Mouse (Mus musculus) limb, embryonic 15.5 days (tissue): ENCODE data around the gene Esrrg. TPM values are rescaled to one million over a fixed set of nuclear protein-coding genes. Genes with fewer than 3 reads are reported as not detected.

Experiments
- ATAC-seq: fragments of 200-750 bp; cut with Nextera tagmentation; 2 replicates; pipeline ENCODE4 v1.8.0; 2017; ENCODE audit warnings: low read depth, moderate TSS enrichment; ENCODE audit not compliant: insufficient number of reproducible peaks, low FRiP score, low TSS enrichment
- H3K27ac ChIP-seq: fragments of 300-500 bp; sonication (generic); 2 replicates; pipeline ENCODE4 v1.5.1; 2015; ENCODE audit warnings: moderate library complexity, mild to moderate bottlenecking, inconsistent platforms
- H3K27me3 ChIP-seq: fragments of 300-500 bp; sonication (generic); 2 replicates; pipeline ENCODE4 v1.6.1; 2015; ENCODE audit warnings: inconsistent platforms
- H3K36me3 ChIP-seq: fragments of 300-500 bp; sonication (generic); 2 replicates; pipeline ENCODE4 v1.6.1; 2015; ENCODE audit warnings: inconsistent platforms
- H3K4me1 ChIP-seq: fragments of 300-500 bp; sonication (generic); 2 replicates; pipeline ENCODE4 v1.6.1; 2015; ENCODE audit warnings: inconsistent platforms
- H3K4me2 ChIP-seq: fragments of 300-500 bp; sonication (generic); 2 replicates; pipeline ENCODE4 v1.6.1; 2015; ENCODE audit warnings: mild to moderate bottlenecking, inconsistent platforms
- H3K4me3 ChIP-seq: fragments of 300-500 bp; sonication (generic); 2 replicates; pipeline ENCODE4 v1.5.1; 2015; ENCODE audit warnings: mild to moderate bottlenecking, inconsistent platforms
- H3K9ac ChIP-seq: fragments of 300-500 bp; sonication (generic); 2 replicates; pipeline ENCODE4 v1.6.1; 2015; ENCODE audit warnings: inconsistent platforms
- H3K9me3 ChIP-seq: fragments of 300-500 bp; sonication (generic); 2 replicates; pipeline ENCODE4 v1.6.1; 2016; ENCODE audit warnings: inconsistent platforms
- WGBS: fragments of 180-500 bp; shearing (Covaris S2); methylation state at CpG from one replicate; pipeline ENCODE4 v1.1.7; 2015; 5-methylcytosine and 5-hydroxymethylcytosine counted together
- polyA plus RNA-seq: library from polyadenylated mRNA; unstranded; fragments of >200 nt; fragmentation: Nextera tagmentation; extraction: Ambion mirVana; gene quantifications from 2 replicates; pipeline ENCODE4 v1.2.1, GENCODE M21; 2015

Gene Esrrg
- polyA plus RNA-seq, 1 experiment from 2014 or later = 1.8 TPM

DNA sequence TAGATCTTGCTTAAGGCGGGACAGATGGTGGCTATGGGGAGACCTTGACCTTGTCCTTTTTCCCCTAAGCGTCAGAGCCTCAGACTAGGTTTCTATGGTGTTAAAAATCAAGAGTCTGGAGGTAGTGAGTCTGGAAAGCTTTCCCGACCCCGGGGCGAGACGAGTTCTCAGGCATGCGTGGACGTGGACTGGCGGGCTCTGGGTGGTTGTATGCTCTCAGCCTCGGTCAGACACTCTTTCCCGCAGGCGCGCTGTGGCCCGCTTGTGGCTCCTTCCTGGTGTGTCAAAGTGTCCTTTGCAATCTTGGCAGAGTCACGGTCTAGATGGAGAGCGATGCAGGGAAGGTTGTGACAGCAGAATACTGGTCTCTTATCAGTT, 1.3 kb downstream of the Esrrg start:
- Histone ChIP-seq H3K4me2 (peak overlapping the region; percentile 87), H3K9me3 (no peaks in the 10 kb centered on the region), H3K27me3 (peaks cover 82% of the 10 kb centered on the region), H3K4me1 (peaks cover 47% of the 10 kb centered on the region), H3K36me3 (no peaks in the 10 kb centered on the region), H3K4me3 (peak overlapping the region; percentile 47), H3K9ac (no peak overlapping the region), H3K27ac (no peak overlapping the region)
- ATAC-seq = no peak
- 7% methylated on average over 16 of the region's 16 CpGs for WGBS

- no peak overlapping the region for H3K4me2 ChIP-seq
- no peak overlapping the region for H3K27ac ChIP-seq
- no peaks in the 10 kb centered on the region for H3K36me3 ChIP-seq
- peaks cover 76% of the 10 kb centered on the region for H3K27me3 ChIP-seq
- no peak overlapping the region for H3K9ac ChIP-seq
- H3K4me3 ChIP-seq = no peak overlapping the region
- peaks cover 41% of the 10 kb centered on the region for H3K4me1 ChIP-seq
- no peak for ATAC-seq
- no peaks in the 10 kb centered on the region for H3K9me3 ChIP-seq
- 31% methylated on average over 9 of the region's 9 CpGs for WGBS
Observed at GRCm38 (mm10) chr1:187610336-187610948, 1.9 kb downstream of the Esrrg start.

- Histone ChIP-seq H3K4me2 (no peak overlapping the region), H3K4me1 (peaks cover 31% of the 10 kb centered on the region), H3K27ac (no peak overlapping the region), H3K36me3 (no peaks in the 10 kb centered on the region), H3K27me3 (peaks cover 61% of the 10 kb centered on the region), H3K9ac (no peak overlapping the region), H3K4me3 (no peak overlapping the region), H3K9me3 (no peaks in the 10 kb centered on the region)
- no peak for ATAC-seq
- WGBS = 33% methylated on average over 5 of the region's 5 CpGs
Observed at GRCm38 (mm10) chr1:187611925-187612324, 3.3 kb downstream of the Esrrg start.

DNA sequence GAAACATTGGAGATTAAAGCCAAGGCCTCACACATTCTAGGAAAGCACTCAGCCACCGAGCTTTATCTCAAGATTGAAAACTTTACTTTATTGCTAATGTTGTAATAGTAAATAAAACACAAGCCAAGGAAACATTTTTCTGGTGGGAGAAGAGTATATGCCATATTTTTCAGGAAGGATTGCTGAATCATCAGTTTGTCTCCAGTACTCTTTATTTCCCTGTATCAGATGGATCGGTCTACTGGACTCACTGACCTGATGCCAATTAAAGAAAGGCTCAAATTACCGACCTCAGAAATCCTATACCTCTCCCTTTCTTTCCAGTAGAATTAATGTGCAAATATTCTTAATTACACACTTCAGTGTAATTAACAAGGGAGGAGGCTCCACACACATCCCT, 4.7 kb downstream of the Esrrg start:
- no peaks in the 10 kb centered on the region for H3K36me3 ChIP-seq
- H3K9ac ChIP-seq = no peak overlapping the region
- H3K9me3 ChIP-seq = no peaks in the 10 kb centered on the region
- WGBS = 52% methylated on average over 3 of the region's 3 CpGs
- ATAC-seq = no peak
- peaks cover 47% of the 10 kb centered on the region for H3K27me3 ChIP-seq
- H3K4me3 ChIP-seq = no peak overlapping the region
- H3K4me2 ChIP-seq = no peak overlapping the region
- H3K4me1 ChIP-seq = peaks cover 18% of the 10 kb centered on the region
- H3K27ac ChIP-seq = no peak overlapping the region

DNA sequence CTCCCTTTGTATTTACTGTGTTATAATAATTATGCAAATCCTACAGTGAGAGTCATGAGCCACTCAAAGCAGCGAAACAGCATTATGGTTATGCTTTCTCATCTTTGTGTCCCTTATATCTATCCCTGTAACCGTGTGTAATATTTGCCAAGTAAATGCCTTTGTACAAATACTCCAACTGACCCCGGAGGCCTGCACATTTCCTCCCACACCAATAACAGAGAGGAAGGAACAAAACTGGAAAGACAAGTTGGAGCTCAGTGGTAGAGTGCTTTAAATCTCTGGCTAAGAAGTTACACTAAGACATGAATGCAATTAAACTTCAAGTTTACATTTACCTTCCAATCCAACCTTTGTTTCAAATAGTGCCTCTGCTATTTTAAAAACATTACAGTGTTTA, 15.4 kb downstream of the Esrrg start:
- Histone ChIP-seq H3K27ac (no peak overlapping the region), H3K4me3 (no peak overlapping the region), H3K27me3 (no peaks in the 10 kb centered on the region), H3K9me3 (no peaks in the 10 kb centered on the region), H3K36me3 (no peaks in the 10 kb centered on the region), H3K4me1 (no peaks in the 10 kb centered on the region), H3K9ac (no peak overlapping the region), H3K4me2 (no peak overlapping the region)
- no peak for ATAC-seq
- 67% methylated on average over 3 of the region's 3 CpGs for WGBS

DNA sequence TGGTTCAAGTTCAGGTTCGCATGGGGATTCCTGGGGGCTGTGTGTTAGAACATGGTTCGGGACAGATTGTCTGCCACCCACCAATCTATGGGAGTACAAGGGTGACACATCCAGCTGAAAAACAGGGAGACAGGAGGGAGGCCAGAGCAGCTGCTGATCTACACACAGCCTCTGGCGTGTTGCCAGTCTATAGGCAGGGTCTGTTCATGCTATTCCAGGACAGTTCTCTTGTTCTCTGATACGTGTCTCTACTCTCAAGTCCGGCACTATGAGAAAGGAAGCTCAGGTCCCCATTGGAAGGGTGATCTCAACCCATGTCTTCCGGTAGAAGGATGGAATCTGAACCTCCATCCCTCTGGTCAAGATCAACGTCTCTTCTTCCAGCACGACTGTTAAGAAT, 21.8 kb downstream of the Esrrg start:
- ATAC-seq = no peak
- 81% methylated on average over 8 of the region's 8 CpGs for WGBS
- no peak overlapping the region for H3K27ac ChIP-seq

GRCm38 (mm10) chr1:187631486-187631885, 22.9 kb downstream of the Esrrg start:
- no peaks in the 10 kb centered on the region for H3K4me1 ChIP-seq
- no peaks in the 10 kb centered on the region for H3K36me3 ChIP-seq
- H3K4me2 ChIP-seq = no peak overlapping the region
- no peaks in the 10 kb centered on the region for H3K27me3 ChIP-seq
- H3K4me3 ChIP-seq = no peak overlapping the region
- no peak overlapping the region for H3K9ac ChIP-seq
- no peak for ATAC-seq
- H3K27ac ChIP-seq = no peak overlapping the region
- WGBS = 85% methylated on average over 8 of the region's 8 CpGs
- H3K9me3 ChIP-seq = no peaks in the 10 kb centered on the region

More for the DNA sequence above, 21.8 kb downstream of the Esrrg start:
- Histone ChIP-seq H3K4me2 (no peak overlapping the region), H3K4me1 (no peaks in the 10 kb centered on the region), H3K4me3 (no peak overlapping the region), H3K9ac (no peak overlapping the region), H3K36me3 (no peaks in the 10 kb centered on the region), H3K9me3 (no peaks in the 10 kb centered on the region), H3K27me3 (no peaks in the 10 kb centered on the region)

DNA sequence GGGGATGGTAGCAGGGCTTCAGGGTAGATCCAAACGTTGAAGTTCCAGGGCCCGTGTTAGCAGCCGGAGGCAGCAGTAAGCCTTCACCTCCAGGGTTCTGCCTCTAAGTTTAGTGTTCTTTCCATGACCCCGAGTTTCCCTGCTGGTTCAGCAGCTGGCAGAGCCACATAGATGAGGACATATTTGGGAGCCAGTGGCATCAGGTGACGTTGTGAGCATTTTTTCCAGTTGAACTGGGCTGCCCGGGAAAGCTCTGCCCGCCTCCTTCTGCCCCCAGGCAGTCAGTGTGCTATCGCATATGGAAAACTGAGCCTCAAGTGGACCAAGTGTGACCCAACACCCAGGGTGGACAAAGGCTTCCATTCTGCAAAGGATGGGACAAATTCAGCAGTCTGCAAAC, 36.7 kb downstream of the Esrrg start:
- Histone ChIP-seq H3K4me3 (no peak overlapping the region), H3K4me2 (no peak overlapping the region), H3K9me3 (no peaks in the 10 kb centered on the region), H3K9ac (no peak overlapping the region), H3K27ac (no peak overlapping the region), H3K4me1 (no peaks in the 10 kb centered on the region), H3K27me3 (no peaks in the 10 kb centered on the region), H3K36me3 (no peaks in the 10 kb centered on the region)
- WGBS = 75% methylated on average over 8 of the region's 8 CpGs
- no peak for ATAC-seq

DNA sequence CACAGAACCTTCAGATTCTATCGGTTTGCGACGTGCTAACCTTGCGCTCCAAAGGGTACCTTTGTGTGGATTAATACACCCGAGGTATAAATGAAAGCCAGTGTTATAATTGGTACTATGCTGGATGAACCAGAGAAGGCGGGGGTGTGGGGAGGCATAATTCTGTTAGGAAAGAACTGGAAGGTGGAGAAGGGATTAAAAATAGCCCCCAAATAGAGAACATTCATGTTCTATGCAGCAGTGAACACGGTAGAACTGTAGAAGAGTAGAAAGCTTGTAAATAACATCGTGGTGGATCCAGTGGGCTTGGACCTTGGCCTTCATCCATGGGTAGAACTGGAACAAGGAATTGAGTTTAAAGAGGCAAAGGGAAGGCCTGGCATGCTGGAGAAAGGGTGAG, 40.0 kb downstream of the Esrrg start:
- Histone ChIP-seq H3K4me2 (no peak overlapping the region), H3K36me3 (no peaks in the 10 kb centered on the region), H3K27me3 (0 out of 2 replicates have a peak, but pooled peaks cover 2% of the 10 kb centered on the region), H3K27ac (no peak overlapping the region), H3K9me3 (no peaks in the 10 kb centered on the region), H3K9ac (no peak overlapping the region), H3K4me3 (no peak overlapping the region), H3K4me1 (peaks cover 12% of the 10 kb centered on the region)
- 82% methylated on average over 8 of the region's 8 CpGs for WGBS
- ATAC-seq = no peak

DNA sequence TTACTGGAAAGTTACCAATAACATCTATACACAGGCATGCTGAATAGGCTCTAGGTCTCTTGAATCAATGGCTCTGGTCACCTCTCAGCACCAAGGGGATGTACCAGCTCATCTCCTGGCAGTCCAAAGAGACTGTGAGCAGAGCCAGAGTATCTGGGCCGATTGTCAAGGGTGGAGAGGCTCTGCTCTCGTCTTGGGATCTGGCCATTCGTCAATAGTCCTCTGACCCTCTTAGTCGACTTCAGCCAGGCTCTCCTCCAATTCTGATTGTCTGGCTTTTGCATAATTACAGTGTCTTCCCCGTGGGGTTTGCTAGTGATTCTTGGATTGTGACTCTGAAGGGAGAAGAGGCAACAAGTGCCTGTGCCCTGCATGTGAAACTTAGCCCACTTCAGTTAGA, 41.3 kb downstream of the Esrrg start:
- no peak for ATAC-seq
- no peak overlapping the region for H3K27ac ChIP-seq
- no peak overlapping the region for H3K4me3 ChIP-seq
- H3K9ac ChIP-seq = no peak overlapping the region
- no peaks in the 10 kb centered on the region for H3K36me3 ChIP-seq
- 0 out of 2 replicates have a peak, but pooled peaks cover 4% of the 10 kb centered on the region for H3K27me3 ChIP-seq
- WGBS = 55% methylated on average over 5 of the region's 5 CpGs
- peaks cover 12% of the 10 kb centered on the region for H3K4me1 ChIP-seq
- H3K9me3 ChIP-seq = no peaks in the 10 kb centered on the region
- H3K4me2 ChIP-seq = no peak overlapping the region

- ATAC-seq = no peak
- H3K27ac ChIP-seq = no peak overlapping the region
- peak overlapping the region; percentile 97 for H3K4me2 ChIP-seq
- H3K9me3 ChIP-seq = no peaks in the 10 kb centered on the region
- H3K4me1 ChIP-seq = peaks cover 12% of the 10 kb centered on the region
- peak overlapping the region; percentile 61 for H3K4me3 ChIP-seq
- no peaks in the 10 kb centered on the region for H3K36me3 ChIP-seq
- WGBS = 12% methylated on average over 24 of the region's 24 CpGs
- 0 out of 2 replicates have a peak, but pooled peaks cover 4% of the 10 kb centered on the region for H3K27me3 ChIP-seq
- no peak overlapping the region for H3K9ac ChIP-seq
Observed at GRCm38 (mm10) chr1:187650786-187651687, 42.4 kb downstream of the Esrrg start.

- H3K9me3 ChIP-seq = no peaks in the 10 kb centered on the region
- no peaks in the 10 kb centered on the region for H3K36me3 ChIP-seq
- H3K4me2 ChIP-seq = peak overlapping the region; percentile 97
- H3K4me1 ChIP-seq = peaks cover 12% of the 10 kb centered on the region
- 0 out of 2 replicates have a peak, but pooled peaks cover 4% of the 10 kb centered on the region for H3K27me3 ChIP-seq
- no peak for ATAC-seq
- peak overlapping the region; percentile 61 for H3K4me3 ChIP-seq
- 0 out of 2 replicates have a peak overlapping the region, but pooled peaks have one; percentile 40 for H3K9ac ChIP-seq
- no peak overlapping the region for H3K27ac ChIP-seq
- under 1% methylated on average over 43 of the region's 47 CpGs for WGBS
Observed at GRCm38 (mm10) chr1:187651688-187652241, 43.2 kb downstream of the Esrrg start.
